Comparison of ENCODE assay signal across 8 mouse cellular contexts in the genomic region with DNA sequence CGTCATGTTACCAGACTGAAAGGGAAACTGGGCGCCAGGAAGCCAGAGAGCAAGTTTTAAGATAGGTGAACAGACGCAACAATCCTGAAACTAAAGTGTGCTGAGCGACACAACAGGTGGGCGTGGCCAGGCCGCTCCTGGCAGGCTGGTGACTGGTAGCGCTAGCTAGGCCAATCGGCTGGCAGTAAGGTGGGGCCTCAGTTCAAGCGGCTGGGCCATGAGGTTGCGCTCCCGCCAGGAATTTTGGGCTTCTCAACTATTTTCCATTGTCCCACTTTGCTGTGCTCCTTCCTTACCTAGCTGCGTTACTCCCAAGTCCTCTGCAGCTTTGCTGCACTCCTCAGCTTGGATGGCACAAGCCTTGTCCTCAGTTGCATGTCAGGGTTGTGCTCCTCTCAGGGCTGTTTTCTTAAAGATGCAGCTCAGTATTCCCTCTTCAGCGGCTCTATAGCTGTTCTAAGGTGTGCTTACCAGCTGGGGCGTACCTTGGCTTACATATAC. TPM values are rescaled to one million over a fixed set of nuclear protein-coding genes. Genes with fewer than 3 reads are reported as not detected.
DNase-seq lines count a peak whose midpoint lies in the region; ATAC-seq and TF ChIP-seq lines count a peak whose summit lies in the region.

A gene (minus strand): TSS at position 30 of the 501 bp plus-strand sequence.

- peak within 1 kb of the TSS; percentile 75 for H3K27ac ChIP-seq in gastrocnemius, adult 2 months
- H3K27ac ChIP-seq in hindbrain, embryonic 16.5 days (ENCODE audit: low read depth, low read length): no peak within 1 kb of the TSS
- H3K27ac ChIP-seq in limb, embryonic 11.5 days (replicated peaks; ENCODE audit: low read depth, low read length): no peak within 1 kb of the TSS
- no peak within 1 kb of the TSS for H3K27ac ChIP-seq in midbrain, embryonic 12.5 days (replicated peaks)

- no peaks in the 10 kb centered on the region for H3K27me3 ChIP-seq in hindbrain, embryonic 16.5 days (replicated peaks; ENCODE audit: control insufficient read depth, insufficient read depth, low read length)
- H3K27me3 ChIP-seq in limb, embryonic 11.5 days (ENCODE audit: control insufficient read depth, insufficient read depth, low read length): no peaks in the 10 kb centered on the region
- H3K27me3 ChIP-seq in midbrain, embryonic 12.5 days: no peaks in the 10 kb centered on the region

- no peaks in the 10 kb centered on the region for H3K9me3 ChIP-seq in hindbrain, embryonic 16.5 days (ENCODE audit: control insufficient read depth, low read length)
- H3K9me3 ChIP-seq in limb, embryonic 11.5 days (ENCODE audit: control insufficient read depth, low read length): no peaks in the 10 kb centered on the region
- H3K9me3 ChIP-seq in midbrain, embryonic 12.5 days: no peaks in the 10 kb centered on the region

- DNase-seq in layer of hippocampus, adult 18-20 months (ENCODE audit: low spot score in 2 of 2): peak; percentile 11 to 29
- DNase-seq in layer of hippocampus, adult 9-10 months (ENCODE audit: low spot score): no peak
- peak; percentile 59 to 63 for DNase-seq in cerebellum, postnatal 10 days
- DNase-seq in gastrocnemius, adult 2 months: peak; percentile 76
- DNase-seq in limb, embryonic 11.5 days (ENCODE audit: low spot score): peak; percentile 81
- peak; percentile 70 to 74 for DNase-seq in spleen, postnatal 36 days (ENCODE audit: low spot score in 2 of 2)

- H3K36me3 ChIP-seq in hindbrain, embryonic 16.5 days (ENCODE audit: control insufficient read depth, insufficient read depth, low read length): no peaks in the 10 kb centered on the region
- no peaks in the 10 kb centered on the region for H3K36me3 ChIP-seq in limb, embryonic 11.5 days (ENCODE audit: control insufficient read depth, insufficient read depth, low read length)
- peaks cover 4% of the 10 kb centered on the region; the same call in 1 of the 2 replicates for H3K36me3 ChIP-seq in midbrain, embryonic 12.5 days

- 3% methylated on average over 14 of the region's 14 CpGs for WGBS in hindbrain, embryonic 16.5 days
- 3% methylated on average over 14 of the region's 14 CpGs for WGBS in limb, embryonic 11.5 days
- 2% methylated on average over 14 of the region's 14 CpGs for WGBS in midbrain, embryonic 12.5 days

- H3K4me2 ChIP-seq in hindbrain, embryonic 16.5 days (ENCODE audit: low read length): peak within 1 kb of the TSS; percentile 80
- peak within 1 kb of the TSS; percentile 64 for H3K4me2 ChIP-seq in limb, embryonic 11.5 days (ENCODE audit: low read depth, severe bottlenecking)
- H3K4me2 ChIP-seq in midbrain, embryonic 12.5 days (replicated peaks): peak within 1 kb of the TSS; percentile 62

- ATAC-seq in hindbrain, embryonic 16.5 days: peak; percentile 96
- ATAC-seq in limb, embryonic 11.5 days (ENCODE audit: insufficient number of reproducible peaks, low FRiP score, low TSS enrichment, low read depth): peak; percentile 98
- ATAC-seq in midbrain, embryonic 12.5 days (ENCODE audit: low FRiP score, low read depth): peak; percentile 94

- intact Hi-C loops in gastrocnemius, adult 2 months (cut with DNase I): no loop called here

- H3K9ac ChIP-seq in hindbrain, embryonic 16.5 days (ENCODE audit: low read depth, low read length): peak within 1 kb of the TSS; percentile 48
- peak within 1 kb of the TSS; percentile 47; the same call in 1 of the 2 replicates for H3K9ac ChIP-seq in limb, embryonic 11.5 days (ENCODE audit: low read length)
- H3K9ac ChIP-seq in midbrain, embryonic 12.5 days (replicated peaks): peak within 1 kb of the TSS; percentile 32

- peak within 1 kb of the TSS; percentile 65 for H3K4me3 ChIP-seq in gastrocnemius, adult 2 months
- peak within 1 kb of the TSS; percentile 43 for H3K4me3 ChIP-seq in hindbrain, embryonic 16.5 days (ENCODE audit: low read length)
- H3K4me3 ChIP-seq in limb, embryonic 11.5 days (ENCODE audit: low read depth, low read length): peak within 1 kb of the TSS; percentile 36
- peak within 1 kb of the TSS; percentile 37 for H3K4me3 ChIP-seq in midbrain, embryonic 12.5 days

- no peak for TF ChIP-seq CTCF in gastrocnemius, adult 2 months (IDR thresholded peaks at IDR 0.05)

- H3K4me1 ChIP-seq in hindbrain, embryonic 16.5 days (ENCODE audit: control insufficient read depth, insufficient read depth, low read depth, low read length): peaks cover 9% of the 10 kb centered on the region
- H3K4me1 ChIP-seq in limb, embryonic 11.5 days (ENCODE audit: control insufficient read depth, insufficient read depth, low read length): 0 out of 2 replicates have a peak, but pooled peaks cover 3% of the 10 kb centered on the region
- peaks cover 9% of the 10 kb centered on the region for H3K4me1 ChIP-seq in midbrain, embryonic 12.5 days

RNA-seq across cellular contexts. Expression of the gene that starts here (rescaled TPM):
- total RNA-seq in layer of hippocampus, adult 18-20 months (2021): 1 to 10 TPM; 2.6 to 3.9 TPM
- total RNA-seq in gastrocnemius, adult 2 months (2021): 1 to 10 TPM; 1.9 TPM
- polyA plus RNA-seq in hindbrain, embryonic 16.5 days (2015; fragmentation: Nextera tagmentation; extraction: Ambion mirVana): 1.1 and 1.2 TPM in 2 replicates
- polyA plus RNA-seq in limb, embryonic 11.5 days (2014; fragmentation: Nextera tagmentation; extraction: Ambion mirVana): 0.23 and 0.59 TPM in 2 replicates
- 1.4 and 1.6 TPM in 2 replicates for polyA plus RNA-seq in midbrain, embryonic 12.5 days (2016; fragmentation: Nextera tagmentation; extraction: Ambion mirVana)

Comparison
In these comparisons a context has a peak if more than half of its experiments do, and no peak if none do; other contexts are left out.
1. Peak in DNase-seq, ATAC-seq, H3K4me3 ChIP-seq, H3K9ac ChIP-seq and H3K4me2 ChIP-seq in limb, embryonic 11.5 days; RNA of the gene not detected or under 1 TPM.